In the genomic region with DNA sequence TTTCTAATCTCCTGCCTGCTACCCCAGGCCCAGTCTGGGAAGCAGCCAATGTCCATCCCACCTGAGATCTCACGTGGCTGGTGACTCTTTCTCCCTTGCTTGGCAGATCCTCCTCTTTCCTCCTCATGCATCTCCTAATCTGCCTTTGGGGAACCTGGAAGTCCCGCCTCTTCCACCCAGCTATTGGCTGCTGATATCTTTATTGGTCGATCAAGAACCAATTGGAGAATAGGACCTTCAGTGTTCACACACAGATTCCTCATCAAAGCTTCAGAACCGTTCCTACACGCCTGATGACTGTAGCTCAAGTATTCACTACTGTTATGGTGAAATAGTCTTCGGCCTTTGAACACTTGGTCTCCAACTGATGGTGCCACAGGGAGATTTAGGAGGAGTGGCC, we compare ENCODE assay signal across 27 mouse cellular contexts. TPM values are rescaled to one million over a fixed set of nuclear protein-coding genes. Genes with fewer than 3 reads are reported as not detected.
DNase-seq lines count a peak whose midpoint lies in the region; ATAC-seq and TF ChIP-seq lines count a peak whose summit lies in the region.
"Had no signal": no experiment of that assay in that cellular context is flagged by ENCODE, and none has a peak within 500 bp of the region (broad histone marks: within the 10 kb centered on the region; RNA-seq: fewer than 3 reads in every experiment).

No protein-coding gene starts in this region.

- H3K27ac ChIP-seq in limb, embryonic 10.5 days: no peak overlapping the region
- H3K27ac ChIP-seq: embryonic facial prominence, embryonic 15.5 days; forebrain, embryonic 10.5 days; heart, embryonic 10.5 days; layer of hippocampus, adult 2 months; limb, embryonic 13.5 days; liver, embryonic 15.5 days; midbrain, embryonic 13.5 days; stomach, embryonic 15.5 days had no signal

- no peak for TF ChIP-seq CTCF in E14TG2a.4 (conservative IDR thresholded peaks at IDR 0.05; ENCODE audit: low read length)

- intact Hi-C loops in left cerebral cortex, postnatal 4 days (cut with DNase I): no loop called here

- H3K27me3 ChIP-seq in E14TG2a.4 (ENCODE audit: insufficient read depth, low read length): no peaks in the 10 kb centered on the region
- H3K27me3 ChIP-seq in limb, embryonic 10.5 days (ENCODE audit: low read depth, poor library complexity, severe bottlenecking): no peaks in the 10 kb centered on the region
- H3K27me3 ChIP-seq: embryonic facial prominence, embryonic 15.5 days; limb, embryonic 13.5 days; liver, embryonic 15.5 days; midbrain, embryonic 13.5 days; stomach, embryonic 15.5 days had no signal

- 63% methylated on average over 6 of the region's 6 CpGs for WGBS in limb, embryonic 10.5 days

- H3K4me1 ChIP-seq in E14TG2a.4 (replicated peaks; ENCODE audit: low read depth, low read length): peaks cover 12% of the 10 kb centered on the region
- no peaks in the 10 kb centered on the region for H3K4me1 ChIP-seq in limb, embryonic 10.5 days
- H3K4me1 ChIP-seq: embryonic facial prominence, embryonic 15.5 days; forebrain, embryonic 10.5 days; heart, embryonic 10.5 days; midbrain, embryonic 13.5 days; stomach, embryonic 15.5 days had no signal

- H3K9me3 ChIP-seq in E14TG2a.4 (ENCODE audit: low read length): no peaks in the 10 kb centered on the region
- H3K9me3 ChIP-seq in limb, embryonic 10.5 days (replicated peaks): no peaks in the 10 kb centered on the region
- H3K9me3 ChIP-seq: embryonic facial prominence, embryonic 15.5 days; forebrain, embryonic 10.5 days; heart, embryonic 10.5 days; limb, embryonic 13.5 days; liver, embryonic 15.5 days; megakaryocyte, embryonic 14.5 days; midbrain, embryonic 13.5 days; stomach, embryonic 15.5 days had no signal

- ATAC-seq in megakaryocyte progenitor cell, adult 5-6 weeks (replicated peaks; ENCODE audit: poor library complexity): peak; percentile 38; the same call in 1 of the 2 replicates
- ATAC-seq: forebrain, postnatal 0 days; hindbrain, embryonic 16.5 days; intestine, embryonic 16.5 days; lung, postnatal 0 days; midbrain, embryonic 13.5 days had no signal

- DNase-seq in left cerebral cortex, postnatal 4 days: peak; percentile 24
- DNase-seq in left cerebral cortex, adult 11 months (ENCODE audit: low spot score): no peak
- DNase-seq in ZHBTc4 (ENCODE audit: low read depth, low spot score): peak; percentile 74
- DNase-seq in limb, embryonic 10.5 days (ENCODE audit: low spot score): no peak
- DNase-seq in testis, postnatal 10 days (ENCODE audit: low spot score): no peak
- DNase-seq: adrenal gland, adult 2 months; cerebellum, adult 11-12 months; cerebellum, postnatal 36 days; forebrain, postnatal 0 days; kidney, adult 9 months; kidney, postnatal 14 days; thymus, adult 18-20 months; thymus, postnatal 4 days had no signal

- no peaks in the 10 kb centered on the region for H3K36me3 ChIP-seq in E14TG2a.4 (ENCODE audit: insufficient read depth, low read length)
- H3K36me3 ChIP-seq in limb, embryonic 10.5 days: no peaks in the 10 kb centered on the region
- H3K36me3 ChIP-seq: embryonic facial prominence, embryonic 15.5 days; forebrain, embryonic 10.5 days; heart, embryonic 10.5 days; limb, embryonic 13.5 days; liver, embryonic 15.5 days; midbrain, embryonic 13.5 days; stomach, embryonic 15.5 days had no signal

- H3K4me3 ChIP-seq in E14TG2a.4 (replicated peaks; ENCODE audit: low read length): peak overlapping the region; percentile 53
- no peak overlapping the region for H3K4me3 ChIP-seq in limb, embryonic 10.5 days
- H3K4me3 ChIP-seq: embryonic facial prominence, embryonic 15.5 days; forebrain, embryonic 10.5 days; heart, embryonic 10.5 days; layer of hippocampus, adult 2 months; limb, embryonic 13.5 days; liver, embryonic 15.5 days; megakaryocyte, embryonic 14.5 days; midbrain, embryonic 13.5 days; stomach, embryonic 15.5 days had no signal

RNA-seq across cellular contexts. Expression of a gene that starts 43.7 kb away (rescaled TPM):
- total RNA-seq in left cerebral cortex, postnatal 4 days (2021): 10 to 100 TPM; 36.7 to 38.6 TPM
- total RNA-seq in megakaryocyte progenitor cell, adult 5-6 weeks (2015): 0.34 and 0.49 TPM in 2 replicates
- total RNA-seq in megakaryocyte progenitor cell, adult 5-6 weeks (2017): 0.12 and 0.27 TPM in 2 replicates
- 0.65 and 0.78 TPM in 2 replicates for polyA plus RNA-seq in limb, embryonic 10.5 days (2016; fragmentation: Nextera tagmentation; extraction: Ambion mirVana)

RNA-seq across cellular contexts. Expression of a gene that starts 44.8 kb away (rescaled TPM):
- 100 to 1,000 TPM in 1 of 2 experiments, 10 to 100 TPM in 1; 99.0 to 104 TPM for total RNA-seq in left cerebral cortex, postnatal 4 days (2021)
- total RNA-seq in megakaryocyte progenitor cell, adult 5-6 weeks (2015): 87.2 and 95.3 TPM in 2 replicates
- total RNA-seq in megakaryocyte progenitor cell, adult 5-6 weeks (2017): 49.8 and 52.0 TPM in 2 replicates
- 128 and 130 TPM in 2 replicates for polyA plus RNA-seq in limb, embryonic 10.5 days (2016; fragmentation: Nextera tagmentation; extraction: Ambion mirVana)

Comparison
In these comparisons a context has a peak if more than half of its experiments do, and no peak if none do; other contexts are left out.
1. DNase-seq: peak in left cerebral cortex, postnatal 4 days (single experiment) and ZHBTc4 (single experiment); none in left cerebral cortex, adult 11 months (single experiment), limb, embryonic 10.5 days (single experiment) and testis, postnatal 10 days (single experiment).
2. RNA of a gene that starts 43.7 kb away (total RNA-seq): 36.7 to 38.6 TPM in left cerebral cortex, postnatal 4 days; 0.12 to 0.49 TPM in megakaryocyte progenitor cell, adult 5-6 weeks; every median in the first group is over 10 times any median in the second.